Mouse (Mus musculus) kidney, adult 2 months (tissue): ENCODE data around the gene Tspyl3. TPM values are rescaled to one million over a fixed set of nuclear protein-coding genes. Genes with fewer than 3 reads are reported as not detected.

Source experiments
- DNase-seq: peaks from one replicate; pipeline ENCODE4 v3.0.0; 2021
- H3K27ac ChIP-seq: fragments of 200-500 bp; 2 replicates; pipeline ENCODE4 v1.5.1; 2012; ENCODE audit warnings: low read depth, low read length, control low read depth, inconsistent platforms; ENCODE audit not compliant: insufficient read depth
- H3K27me3 ChIP-seq: fragments of 200-500 bp; replicated peaks from 2 replicates; pipeline ENCODE4 v1.6.1; 2012; ENCODE audit warnings: mild to moderate bottlenecking, moderate library complexity, low read length, inconsistent platforms; ENCODE audit not compliant: control insufficient read depth, insufficient read depth
- H3K36me3 ChIP-seq: fragments of 200-500 bp; 2 replicates; pipeline ENCODE4 v1.6.1; 2012; ENCODE audit warnings: mild to moderate bottlenecking, moderate library complexity, low read length, inconsistent platforms; ENCODE audit not compliant: control insufficient read depth, insufficient read depth
- H3K4me1 ChIP-seq: fragments of 200-500 bp; 2 replicates; pipeline ENCODE4 v1.6.1; 2011; ENCODE audit warnings: low read length; ENCODE audit not compliant: control insufficient read depth, insufficient read depth
- H3K4me3 ChIP-seq: fragments of 200-500 bp; 2 replicates; pipeline ENCODE4 v1.5.1; 2011; ENCODE audit warnings: mild to moderate bottlenecking, low read depth, low read length, control low read depth; ENCODE audit not compliant: insufficient read depth
- CTCF ChIP-seq: fragments of 200-500 bp; conservative IDR thresholded peaks from 2 replicates; pipeline ENCODE4 v1.5.1; 2011; ENCODE audit warnings: low read depth, mild to moderate bottlenecking, control low read depth, low read length, moderate library complexity, mixed read lengths; ENCODE audit not compliant: insufficient read depth, insufficient read length
- POLR2A ChIP-seq: fragments of 200-500 bp; IDR thresholded peaks from one replicate; pipeline ENCODE4 v1.6.1; 2011; ENCODE audit warnings: low read depth, low read length, control low read depth
- WGBS: fragments of 180-500 bp; shearing (Covaris S2); methylation state at CpG from one replicate; pipeline ENCODE4 v1.1.7; 2018; 5-methylcytosine and 5-hydroxymethylcytosine counted together
- polyA plus RNA-seq: library from polyadenylated mRNA; depleted of rRNA; stranded (reverse); fragments of >200 nt; gene quantifications from 2 replicates; pipeline ENCODE4 v1.2.3, GENCODE M21; 2012

The Tspyl3 gene
- polyA plus RNA-seq, 1 experiment = 2.2 TPM

- no peaks in the 10 kb centered on the region for H3K27me3 ChIP-seq
- TF ChIP-seq POLR2A = no peak
- TF ChIP-seq CTCF = no peak
- no peak for DNase-seq
- no peaks in the 10 kb centered on the region for H3K36me3 ChIP-seq
- H3K4me3 ChIP-seq = peak overlapping the region; percentile 72
- H3K4me1 ChIP-seq = no peaks in the 10 kb centered on the region
- WGBS = 31% methylated on average over 3 of the region's 3 CpGs
- no peak overlapping the region for H3K27ac ChIP-seq
Measured at GRCm38 (mm10) chr2:153225595-153225953, 333 bp upstream of the Tspyl3 start.

- TF ChIP-seq CTCF (no peak), POLR2A (no peak)
- H3K4me1 ChIP-seq = no peaks in the 10 kb centered on the region
- H3K27me3 ChIP-seq = no peaks in the 10 kb centered on the region
- no peak overlapping the region for H3K4me3 ChIP-seq
- no peak overlapping the region for H3K27ac ChIP-seq
- 91% methylated on average over 2 of the region's 2 CpGs for WGBS
- no peaks in the 10 kb centered on the region for H3K36me3 ChIP-seq
- no peak for DNase-seq
Measured at GRCm38 (mm10) chr2:153222566-153222965, 2.7 kb downstream of the Tspyl3 start.

GRCm38 (mm10) chr2:153222130-153222529, 3.1 kb downstream of the Tspyl3 start:
- no peaks in the 10 kb centered on the region for H3K27me3 ChIP-seq
- H3K4me1 ChIP-seq = no peaks in the 10 kb centered on the region
- H3K27ac ChIP-seq = no peak overlapping the region
- no peak overlapping the region for H3K4me3 ChIP-seq
- no peaks in the 10 kb centered on the region for H3K36me3 ChIP-seq
- TF ChIP-seq CTCF (no peak), POLR2A (no peak)
- DNase-seq = no peak

GRCm38 (mm10) chr2:153221620-153222019, 3.6 kb downstream of the Tspyl3 start:
- 93% methylated on average over 4 of the region's 4 CpGs for WGBS
- no peaks in the 10 kb centered on the region for H3K27me3 ChIP-seq
- H3K4me1 ChIP-seq = no peaks in the 10 kb centered on the region
- H3K36me3 ChIP-seq = no peaks in the 10 kb centered on the region
- TF ChIP-seq CTCF (no peak), POLR2A (no peak)
- H3K27ac ChIP-seq = no peak overlapping the region
- H3K4me3 ChIP-seq = no peak overlapping the region
- no peak for DNase-seq

GRCm38 (mm10) chr2:153218516-153218915, 6.7 kb downstream of the Tspyl3 start:
- no peaks in the 10 kb centered on the region for H3K4me1 ChIP-seq
- TF ChIP-seq POLR2A (no peak), CTCF (no peak)
- H3K36me3 ChIP-seq = no peaks in the 10 kb centered on the region
- H3K27ac ChIP-seq = no peak overlapping the region
- no peaks in the 10 kb centered on the region for H3K27me3 ChIP-seq
- no peak for DNase-seq
- H3K4me3 ChIP-seq = no peak overlapping the region
- WGBS = 80% methylated on average over 3 of the region's 3 CpGs

GRCm38 (mm10) chr2:153217826-153218340, 7.4 kb downstream of the Tspyl3 start:
- DNase-seq = no peak
- Histone ChIP-seq H3K27ac (no peak overlapping the region), H3K27me3 (no peaks in the 10 kb centered on the region), H3K4me3 (no peak overlapping the region), H3K4me1 (no peaks in the 10 kb centered on the region), H3K36me3 (no peaks in the 10 kb centered on the region)
- whole genome bisulfite sequencing = 84% methylated on average over 10 of the region's 10 CpGs
- TF ChIP-seq POLR2A = no peak
- no peak for TF ChIP-seq CTCF

GRCm38 (mm10) chr2:153215421-153215820, 9.8 kb downstream of the Tspyl3 start:
- no peak for DNase-seq
- Histone ChIP-seq H3K27me3 (no peaks in the 10 kb centered on the region), H3K27ac (no peak overlapping the region), H3K4me3 (no peak overlapping the region), H3K4me1 (no peaks in the 10 kb centered on the region), H3K36me3 (no peaks in the 10 kb centered on the region)
- TF ChIP-seq CTCF (no peak), POLR2A (no peak)
- WGBS = 87% methylated on average over 4 of the region's 4 CpGs
